Mouse (Mus musculus) stomach, postnatal 0 days (tissue): ENCODE results near the gene Smg6. TPM values are rescaled to one million over a fixed set of nuclear protein-coding genes. Genes with fewer than 3 reads are reported as not detected.
A peak's percentile ranks its signal among the peaks of the same experiment; 100 is the strongest.

Experiments used
- ATAC-seq: fragments of 200-750 bp; cut with Nextera tagmentation; 2 replicates; pipeline ENCODE4 v1.8.0; 2017; ENCODE audit not compliant: low FRiP score, low TSS enrichment
- DNase-seq: peaks from one replicate; pipeline ENCODE4 v3.0.0-alpha.2; 2016; ENCODE audit warnings: low spot score
- H3K27ac ChIP-seq: fragments of 300-500 bp; sonication (generic); replicated peaks from 2 replicates; pipeline ENCODE4 v1.5.1; 2014; ENCODE audit warnings: mild to moderate bottlenecking, control low read depth
- H3K27me3 ChIP-seq: fragments of 300-500 bp; sonication (generic); 2 replicates; pipeline ENCODE4 v1.6.1; 2014; ENCODE audit warnings: low read length; ENCODE audit not compliant: control insufficient read depth, insufficient read depth
- H3K36me3 ChIP-seq: fragments of 300-500 bp; sonication (generic); 2 replicates; pipeline ENCODE4 v1.6.1; 2014; ENCODE audit warnings: low read length, mixed read lengths; ENCODE audit not compliant: control insufficient read depth, insufficient read depth
- H3K4me1 ChIP-seq: fragments of 300-500 bp; sonication (generic); replicated peaks from 2 replicates; pipeline ENCODE4 v1.6.1; 2014; ENCODE audit warnings: antibody characterized with exemption; ENCODE audit not compliant: control insufficient read depth, insufficient read depth
- H3K4me2 ChIP-seq: fragments of 300-500 bp; sonication (generic); replicated peaks from 2 replicates; pipeline ENCODE4 v1.6.1; 2014; ENCODE audit warnings: low read depth, mild to moderate bottlenecking, control low read depth, moderate library complexity
- H3K4me3 ChIP-seq: fragments of 300-500 bp; sonication (generic); 2 replicates; pipeline ENCODE4 v1.5.1; 2014; ENCODE audit warnings: low read depth, low read length, control low read depth
- H3K9ac ChIP-seq: fragments of 300-500 bp; sonication (generic); 2 replicates; pipeline ENCODE4 v1.6.1; 2014; ENCODE audit warnings: mild to moderate bottlenecking, low read length, control low read depth, mixed read lengths
- H3K9me3 ChIP-seq: fragments of 300-500 bp; sonication (generic); 2 replicates; pipeline ENCODE4 v1.6.1; 2016; ENCODE audit warnings: low read length; ENCODE audit not compliant: control insufficient read depth
- CTCF ChIP-seq: IDR thresholded peaks from 2 replicates; pipeline ENCODE4 v1.5.1; 2016; ENCODE audit warnings: antibody characterized with exemption, low read depth, mild to moderate bottlenecking, moderate library complexity
- EP300 ChIP-seq: optimal IDR thresholded peaks from 2 replicates; pipeline ENCODE3; 2016; ENCODE audit warnings: antibody characterized with exemption
- WGBS: fragments of 180-500 bp; shearing (Covaris S2); extraction: QIAGEN DNeasy Blood & Tissue Kit; methylation state at CpG from one replicate; pipeline ENCODE4 v1.1.7; 2014; 5-methylcytosine and 5-hydroxymethylcytosine counted together
- polyA plus RNA-seq: library from polyadenylated mRNA; unstranded; fragments of >200 nt; fragmentation: Nextera tagmentation; extraction: Ambion mirVana; gene quantifications from 2 replicates; pipeline ENCODE4 v1.2.1, GENCODE M21; 2015

Smg6 gene
- polyA plus RNA-seq, 1 experiment from 2014 or later, result 6.1 TPM

DNA sequence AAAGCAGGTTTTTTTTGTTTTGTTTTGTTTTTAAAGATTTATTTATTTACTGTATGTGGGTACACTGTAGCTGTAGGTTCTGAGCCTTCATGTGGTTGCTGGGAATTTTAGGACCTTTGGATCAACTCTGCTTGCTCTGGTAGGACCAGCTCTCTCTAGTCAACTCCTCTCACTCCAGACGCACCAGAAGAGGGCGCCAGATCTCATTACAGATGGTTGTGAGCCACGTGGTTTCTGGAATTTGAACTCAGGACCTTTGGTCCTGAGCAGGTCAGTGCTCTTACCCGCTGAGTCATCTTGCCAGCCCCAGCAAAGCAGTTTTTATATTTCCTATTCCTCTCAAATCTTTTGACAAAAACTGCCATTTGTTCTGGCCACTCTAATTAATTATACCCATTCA is 1.5 kb upstream of the Smg6 start:
- DNase-seq (peak; percentile 59), ATAC-seq (no peak)
- H3K4me1 ChIP-seq, result no peaks in the 10 kb centered on the region
- 61% methylated on average over 4 of the region's 4 CpGs for WGBS
- H3K27ac ChIP-seq, result no peak overlapping the region
- H3K27me3 ChIP-seq, result no peaks in the 10 kb centered on the region
- TF ChIP-seq EP300, result no peak
- TF ChIP-seq CTCF, result peak; percentile 67
- no peak overlapping the region for H3K4me2 ChIP-seq
- H3K9ac ChIP-seq, result no peak overlapping the region
- H3K36me3 ChIP-seq, result peaks cover 2% of the 10 kb centered on the region; the same call in 1 of the 2 replicates
- no peak overlapping the region for H3K4me3 ChIP-seq
- no peaks in the 10 kb centered on the region for H3K9me3 ChIP-seq

DNA sequence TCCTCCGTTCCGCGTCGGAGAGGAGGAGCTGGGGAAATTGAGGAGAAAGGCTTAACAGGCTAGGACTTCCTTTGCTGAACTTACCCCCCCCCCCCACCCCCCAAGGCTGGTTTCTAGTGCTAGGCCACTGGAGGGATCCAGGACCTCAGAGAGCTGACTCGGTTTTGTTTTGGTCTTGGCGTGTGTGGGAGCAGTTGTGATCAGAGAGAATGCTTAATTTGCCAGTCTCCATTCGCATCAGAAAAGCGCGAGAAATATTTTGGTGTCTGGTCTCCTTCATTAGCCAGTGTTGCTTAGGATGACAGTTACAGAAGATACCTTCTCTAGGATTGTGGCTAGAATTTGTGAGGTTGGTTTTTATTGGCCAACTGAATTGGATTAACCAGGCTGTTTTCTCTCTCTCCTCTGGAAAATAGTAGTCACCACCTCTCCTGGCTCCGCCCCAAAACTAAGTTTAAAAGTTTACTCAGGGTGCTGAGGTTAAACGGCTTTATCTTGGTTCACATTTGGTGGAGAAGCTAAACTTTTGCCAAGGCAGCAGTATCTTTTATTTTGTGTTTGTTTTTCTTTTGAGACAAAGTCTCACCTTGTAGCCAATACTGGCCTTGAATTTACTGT is 874 bp downstream of the Smg6 start:
- Histone ChIP-seq H3K27ac (peak overlapping the region; percentile 98), H3K4me3 (peak overlapping the region; percentile 93), H3K4me1 (no peaks in the 10 kb centered on the region), H3K4me2 (peak overlapping the region; percentile 66), H3K36me3 (0 out of 2 replicates have a peak, but pooled peaks cover 2% of the 10 kb centered on the region), H3K9ac (peak overlapping the region; percentile 93), H3K27me3 (no peaks in the 10 kb centered on the region), H3K9me3 (no peaks in the 10 kb centered on the region)
- DNase-seq, result peak; percentile 69
- peak; percentile 38 for ATAC-seq
- TF ChIP-seq CTCF (no peak), EP300 (no peak)
- 4% methylated on average over 11 of the region's 11 CpGs for WGBS

DNA sequence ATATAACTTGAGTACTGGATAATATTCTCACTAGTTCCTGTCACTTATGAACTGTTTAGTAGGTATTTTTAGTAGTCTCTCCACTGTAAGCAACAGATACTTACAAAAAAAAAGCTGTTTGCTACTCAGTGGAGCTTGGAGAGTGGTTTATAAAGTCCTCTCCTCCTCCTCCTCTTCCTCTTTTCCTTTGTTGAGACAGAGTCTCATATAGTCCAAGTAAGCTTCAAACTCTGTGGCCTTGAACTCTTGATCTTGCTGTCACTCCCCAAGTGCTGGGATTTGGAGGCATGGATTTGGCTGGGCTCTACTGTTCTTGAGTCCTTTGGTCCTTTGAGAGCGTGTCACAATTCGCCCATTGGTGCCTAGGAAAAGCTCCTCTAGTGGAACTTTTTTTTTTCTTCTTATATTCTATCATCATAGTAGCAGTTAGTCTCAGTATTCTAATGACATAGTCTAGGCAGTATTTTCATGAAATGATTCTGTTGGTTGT is 1.7 kb downstream of the Smg6 start:
- no peaks in the 10 kb centered on the region for H3K4me1 ChIP-seq
- H3K27me3 ChIP-seq, result no peaks in the 10 kb centered on the region
- 79% methylated on average over 2 of the region's 2 CpGs for WGBS
- H3K9me3 ChIP-seq, result no peaks in the 10 kb centered on the region
- H3K36me3 ChIP-seq, result peaks cover 5% of the 10 kb centered on the region; the same call in 1 of the 2 replicates
- ATAC-seq (no peak), DNase-seq (no peak)
- peak overlapping the region; percentile 93; the same call in 1 of the 2 replicates for H3K4me3 ChIP-seq
- no peak overlapping the region for H3K27ac ChIP-seq
- no peak overlapping the region for H3K9ac ChIP-seq
- H3K4me2 ChIP-seq, result peak overlapping the region; percentile 66
- no peak for TF ChIP-seq CTCF
- TF ChIP-seq EP300, result no peak

DNA sequence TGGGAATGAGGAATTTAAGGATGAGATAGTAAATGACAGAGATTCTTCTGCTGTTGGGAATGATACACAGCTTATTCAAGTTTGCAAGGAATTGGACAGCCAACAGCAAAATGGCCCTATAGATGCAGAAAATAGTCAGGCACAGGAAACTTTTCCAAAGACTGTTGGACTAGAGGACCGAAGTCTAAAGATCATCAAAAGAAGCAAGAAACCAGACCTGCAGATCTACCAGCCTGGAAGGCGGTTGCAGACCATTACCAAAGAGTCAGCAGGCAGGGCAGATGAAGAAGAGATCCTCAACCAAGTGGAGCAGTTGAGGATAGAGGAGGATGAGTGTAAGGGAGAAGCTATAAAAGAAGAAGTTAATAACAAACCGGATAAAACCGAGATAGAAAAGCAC is 3.5 kb downstream of the Smg6 start:
- Histone ChIP-seq H3K9ac (no peak overlapping the region), H3K36me3 (peaks cover 5% of the 10 kb centered on the region; the same call in 1 of the 2 replicates), H3K4me2 (no peak overlapping the region), H3K4me1 (no peaks in the 10 kb centered on the region), H3K4me3 (no peak overlapping the region), H3K9me3 (no peaks in the 10 kb centered on the region), H3K27ac (no peak overlapping the region), H3K27me3 (no peaks in the 10 kb centered on the region)
- WGBS, result 85% methylated on average over 4 of the region's 4 CpGs
- TF ChIP-seq EP300 (no peak), CTCF (no peak)
- no peak for DNase-seq
- ATAC-seq, result no peak

DNA sequence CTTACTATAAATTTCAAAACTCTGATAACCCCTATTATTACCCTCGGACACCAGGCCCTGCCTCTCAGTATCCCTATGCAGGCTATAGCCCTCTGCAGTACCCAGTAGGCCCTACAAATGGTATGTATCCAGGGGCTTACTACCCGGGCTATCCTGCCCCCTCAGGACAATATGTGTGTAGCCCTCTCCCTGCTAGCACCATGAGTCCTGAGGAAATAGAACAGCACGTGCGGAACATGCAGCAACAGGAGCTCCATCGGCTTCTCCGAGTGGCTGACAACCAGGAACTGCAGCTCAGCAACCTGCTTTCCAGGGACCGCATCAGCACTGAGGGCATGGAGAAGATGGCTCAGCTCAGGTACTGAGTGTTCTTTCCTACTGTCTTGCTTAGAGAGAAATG is 4.8 kb downstream of the Smg6 start:
- H3K4me2 ChIP-seq, result no peak overlapping the region
- no peak for ATAC-seq

DNA sequence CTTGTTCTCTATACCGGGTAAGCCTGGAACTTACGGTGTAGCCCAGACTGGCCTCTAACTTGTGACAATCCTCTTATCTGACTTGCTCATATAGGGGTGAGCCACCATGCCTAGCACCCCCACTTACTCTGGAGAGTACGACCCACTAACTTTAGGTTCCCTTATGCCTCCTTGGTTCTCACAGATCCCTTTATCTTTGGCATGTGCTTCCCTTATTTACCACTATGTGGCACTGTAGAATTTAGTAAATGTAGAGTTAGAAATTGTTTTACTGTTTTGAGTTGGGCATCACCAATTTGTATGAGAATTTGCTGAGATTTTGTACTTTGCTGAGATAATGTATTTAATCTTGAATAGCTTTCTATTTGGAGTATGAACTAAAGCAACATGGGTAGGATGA is 20.7 kb downstream of the Smg6 start:
- Histone ChIP-seq H3K4me3 (no peak overlapping the region), H3K9ac (no peak overlapping the region), H3K36me3 (peaks cover 4% of the 10 kb centered on the region; the same call in 1 of the 2 replicates), H3K9me3 (no peaks in the 10 kb centered on the region), H3K27ac (no peak overlapping the region), H3K4me2 (no peak overlapping the region), H3K4me1 (no peaks in the 10 kb centered on the region), H3K27me3 (no peaks in the 10 kb centered on the region)
- DNase-seq, result no peak
- TF ChIP-seq EP300 (no peak), CTCF (peak; percentile 82)
- peak; percentile 51; the same call in 1 of the 2 replicates for ATAC-seq
- 68% methylated on average over 3 of the region's 3 CpGs for WGBS

More for the DNA sequence above, 4.8 kb downstream of the Smg6 start:
- Histone ChIP-seq H3K9ac (no peak overlapping the region), H3K4me1 (no peaks in the 10 kb centered on the region), H3K4me3 (no peak overlapping the region), H3K27me3 (no peaks in the 10 kb centered on the region), H3K27ac (no peak overlapping the region), H3K9me3 (no peaks in the 10 kb centered on the region), H3K36me3 (peaks cover 10% of the 10 kb centered on the region)
- no peak for DNase-seq
- WGBS, result 91% methylated on average over 7 of the region's 7 CpGs
- TF ChIP-seq EP300 (no peak), CTCF (no peak)
